Mouse (Mus musculus) embryonic facial prominence, embryonic 13.5 days (tissue): ENCODE data around the gene Plxna4. TPM values are rescaled to one million over a fixed set of nuclear protein-coding genes. Genes with fewer than 3 reads are reported as not detected.

Source experiments
- ATAC-seq: fragments of 200-750 bp; cut with Nextera tagmentation; 2 replicates; pipeline ENCODE4 v1.8.0; 2017; ENCODE audit warnings: low read depth; ENCODE audit not compliant: insufficient number of reproducible peaks, insufficient read depth, low FRiP score, low TSS enrichment
- H3K27ac ChIP-seq: fragments of 300-500 bp; sonication (generic); 2 replicates; pipeline ENCODE4 v1.5.1; 2015; ENCODE audit warnings: moderate library complexity, mild to moderate bottlenecking, inconsistent platforms
- H3K27me3 ChIP-seq: fragments of 300-500 bp; sonication (generic); 2 replicates; pipeline ENCODE4 v1.6.1; 2015; ENCODE audit warnings: mild to moderate bottlenecking, inconsistent platforms
- H3K36me3 ChIP-seq: fragments of 300-500 bp; sonication (generic); 2 replicates; pipeline ENCODE4 v1.6.1; 2015; ENCODE audit warnings: mild to moderate bottlenecking, inconsistent platforms
- H3K4me1 ChIP-seq: fragments of 300-500 bp; sonication (generic); 2 replicates; pipeline ENCODE4 v1.6.1; 2015; ENCODE audit warnings: inconsistent platforms
- H3K4me2 ChIP-seq: fragments of 300-500 bp; sonication (generic); 2 replicates; pipeline ENCODE4 v1.6.1; 2015; ENCODE audit warnings: moderate library complexity, mild to moderate bottlenecking, inconsistent platforms
- H3K4me3 ChIP-seq: fragments of 300-500 bp; sonication (generic); 2 replicates; pipeline ENCODE4 v1.5.1; 2015; ENCODE audit warnings: mild to moderate bottlenecking, inconsistent platforms
- H3K9ac ChIP-seq: fragments of 300-500 bp; sonication (generic); 2 replicates; pipeline ENCODE4 v1.6.1; 2015; ENCODE audit warnings: mild to moderate bottlenecking, inconsistent platforms
- H3K9me3 ChIP-seq: fragments of 300-500 bp; sonication (generic); 2 replicates; pipeline ENCODE4 v1.6.1; 2016; ENCODE audit warnings: inconsistent platforms
- WGBS: fragments of 180-500 bp; shearing (Covaris S2); methylation state at CpG from one replicate; pipeline ENCODE4 v1.1.7; 2015; ENCODE audit warnings: mixed read lengths; 5-methylcytosine and 5-hydroxymethylcytosine counted together
- polyA plus RNA-seq: library from polyadenylated mRNA; unstranded; fragments of >200 nt; fragmentation: Nextera tagmentation; extraction: Ambion mirVana; gene quantifications from 2 replicates; pipeline ENCODE4 v1.2.1, GENCODE M21; 2015

Gene Plxna4
- polyA plus RNA-seq, 1 experiment from 2014 or later: 4.0 TPM

DNA sequence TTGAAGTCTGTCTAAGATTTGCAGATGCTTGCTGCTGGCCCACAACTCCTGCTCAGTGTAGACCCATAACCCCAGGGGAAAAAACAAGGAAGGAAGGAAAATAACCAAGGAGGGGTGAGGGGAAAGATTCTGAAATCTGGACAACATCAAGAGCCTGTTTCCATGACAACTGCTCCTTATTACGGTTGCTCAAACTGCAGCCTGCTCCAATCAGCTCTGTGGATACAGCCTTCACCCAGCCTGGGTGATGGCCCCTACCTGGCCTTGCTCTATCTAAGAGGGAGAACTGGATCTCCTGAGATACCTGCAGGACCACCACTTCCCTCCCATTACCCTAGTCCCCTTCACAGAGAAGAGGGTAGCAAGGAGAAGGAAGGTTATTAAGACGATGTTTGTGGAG, 143.6 kb downstream of the Plxna4 start:
- no peaks in the 10 kb centered on the region for H3K27me3 ChIP-seq
- no peak overlapping the region for H3K9ac ChIP-seq
- no peak overlapping the region for H3K4me3 ChIP-seq
- 55% methylated on average over 2 of the region's 2 CpGs for WGBS
- no peak overlapping the region for H3K4me2 ChIP-seq
- peaks cover 10% of the 10 kb centered on the region; the same call in 1 of the 2 replicates for H3K4me1 ChIP-seq
- H3K9me3 ChIP-seq: no peaks in the 10 kb centered on the region
- H3K27ac ChIP-seq: no peak overlapping the region
- 0 out of 2 replicates have a peak, but pooled peaks have one; percentile 37 for ATAC-seq
- no peaks in the 10 kb centered on the region for H3K36me3 ChIP-seq

- no peak overlapping the region for H3K4me2 ChIP-seq
- H3K4me3 ChIP-seq: no peak overlapping the region
- no peaks in the 10 kb centered on the region for H3K27me3 ChIP-seq
- no peaks in the 10 kb centered on the region for H3K36me3 ChIP-seq
- H3K4me1 ChIP-seq: peaks cover 8% of the 10 kb centered on the region; the same call in 1 of the 2 replicates
- no peaks in the 10 kb centered on the region for H3K9me3 ChIP-seq
- H3K9ac ChIP-seq: no peak overlapping the region
- H3K27ac ChIP-seq: no peak overlapping the region
- WGBS: 71% methylated on average over 1 of the region's 1 CpGs
- ATAC-seq: no peak
Observed at GRCm38 (mm10) chr6:32443679-32444078, 144.3 kb downstream of the Plxna4 start.

DNA sequence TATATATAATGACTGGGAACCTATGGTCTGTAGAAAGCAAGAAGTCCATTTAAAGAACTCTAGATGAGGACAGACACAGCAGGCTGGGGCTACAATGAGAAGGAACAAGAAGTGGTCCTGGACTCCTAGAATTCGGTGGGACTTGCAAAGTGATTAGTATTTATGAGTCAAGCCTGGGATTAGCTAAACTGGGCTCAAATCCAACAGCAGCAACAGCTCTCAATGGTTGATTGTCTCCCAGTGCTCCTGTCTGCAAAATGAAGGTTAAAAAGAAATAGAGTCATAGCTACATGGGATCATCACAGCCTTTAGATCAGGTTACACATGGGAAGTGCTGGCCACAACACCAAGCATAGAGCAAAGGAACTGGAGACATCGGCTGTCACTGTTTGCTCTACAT, 148.6 kb downstream of the Plxna4 start:
- H3K27ac ChIP-seq: no peak overlapping the region
- WGBS: 85% methylated on average over 2 of the region's 2 CpGs
- no peaks in the 10 kb centered on the region for H3K9me3 ChIP-seq
- no peak overlapping the region for H3K9ac ChIP-seq
- no peak for ATAC-seq
- no peak overlapping the region for H3K4me3 ChIP-seq
- peaks cover 7% of the 10 kb centered on the region for H3K4me1 ChIP-seq
- no peaks in the 10 kb centered on the region for H3K27me3 ChIP-seq
- H3K36me3 ChIP-seq: no peaks in the 10 kb centered on the region
- H3K4me2 ChIP-seq: no peak overlapping the region

DNA sequence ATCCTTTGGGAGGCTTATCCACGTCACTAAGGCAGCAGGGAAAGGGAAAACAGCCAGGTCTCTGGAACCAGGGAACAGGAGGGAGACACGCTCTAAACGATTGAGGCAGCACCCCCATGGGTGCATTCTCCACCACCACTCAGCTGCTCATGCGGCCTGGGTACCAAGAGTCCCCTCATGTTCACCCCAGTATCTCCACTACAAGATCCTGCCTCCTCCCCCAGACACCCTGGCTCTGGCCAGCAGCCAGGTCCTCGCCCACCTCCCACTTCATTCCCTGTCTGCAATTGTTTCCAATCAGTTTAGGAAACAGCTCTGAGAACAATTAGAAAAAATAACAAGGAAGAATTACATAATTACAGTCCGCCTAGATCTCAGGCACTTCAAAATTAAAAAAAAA, 150.8 kb downstream of the Plxna4 start:
- Histone ChIP-seq H3K27ac (no peak overlapping the region), H3K27me3 (no peaks in the 10 kb centered on the region), H3K4me3 (no peak overlapping the region), H3K9me3 (no peaks in the 10 kb centered on the region), H3K9ac (no peak overlapping the region), H3K4me2 (no peak overlapping the region), H3K4me1 (peaks cover 7% of the 10 kb centered on the region), H3K36me3 (no peaks in the 10 kb centered on the region)
- 66% methylated on average over 6 of the region's 6 CpGs for WGBS
- no peak for ATAC-seq

- Histone ChIP-seq H3K27me3 (no peaks in the 10 kb centered on the region), H3K4me3 (no peak overlapping the region), H3K9ac (no peak overlapping the region), H3K4me1 (no peaks in the 10 kb centered on the region), H3K9me3 (no peaks in the 10 kb centered on the region), H3K36me3 (no peaks in the 10 kb centered on the region), H3K4me2 (no peak overlapping the region), H3K27ac (no peak overlapping the region)
- ATAC-seq: no peak
- 84% methylated on average over 2 of the region's 2 CpGs for WGBS
Observed at GRCm38 (mm10) chr6:32423124-32423523, 164.9 kb downstream of the Plxna4 start.

GRCm38 (mm10) chr6:32420610-32421009, 167.4 kb downstream of the Plxna4 start:
- ATAC-seq: no peak
- no peak overlapping the region for H3K4me2 ChIP-seq
- H3K4me3 ChIP-seq: no peak overlapping the region
- peaks cover 4% of the 10 kb centered on the region; the same call in 1 of the 2 replicates for H3K4me1 ChIP-seq
- no peak overlapping the region for H3K9ac ChIP-seq
- no peaks in the 10 kb centered on the region for H3K36me3 ChIP-seq
- no peaks in the 10 kb centered on the region for H3K9me3 ChIP-seq
- H3K27me3 ChIP-seq: no peaks in the 10 kb centered on the region
- 72% methylated on average over 3 of the region's 3 CpGs for WGBS
- H3K27ac ChIP-seq: no peak overlapping the region

- no peak overlapping the region for H3K27ac ChIP-seq
- H3K36me3 ChIP-seq: no peaks in the 10 kb centered on the region
- H3K4me3 ChIP-seq: no peak overlapping the region
- no peaks in the 10 kb centered on the region for H3K9me3 ChIP-seq
- WGBS: 67% methylated on average over 4 of the region's 4 CpGs
- ATAC-seq: no peak
- H3K4me1 ChIP-seq: peaks cover 4% of the 10 kb centered on the region; the same call in 1 of the 2 replicates
- H3K9ac ChIP-seq: no peak overlapping the region
- no peaks in the 10 kb centered on the region for H3K27me3 ChIP-seq
- H3K4me2 ChIP-seq: no peak overlapping the region
Observed at GRCm38 (mm10) chr6:32417351-32417750, 170.6 kb downstream of the Plxna4 start.

GRCm38 (mm10) chr6:32411325-32411724, 176.7 kb downstream of the Plxna4 start:
- H3K9me3 ChIP-seq: no peaks in the 10 kb centered on the region
- no peak for ATAC-seq
- no peaks in the 10 kb centered on the region for H3K36me3 ChIP-seq
- 78% methylated on average over 5 of the region's 5 CpGs for WGBS
- no peaks in the 10 kb centered on the region for H3K27me3 ChIP-seq
- H3K4me1 ChIP-seq: peaks cover 6% of the 10 kb centered on the region; the same call in 1 of the 2 replicates
- no peak overlapping the region for H3K4me2 ChIP-seq
- H3K27ac ChIP-seq: no peak overlapping the region
- no peak overlapping the region for H3K4me3 ChIP-seq
- no peak overlapping the region for H3K9ac ChIP-seq

DNA sequence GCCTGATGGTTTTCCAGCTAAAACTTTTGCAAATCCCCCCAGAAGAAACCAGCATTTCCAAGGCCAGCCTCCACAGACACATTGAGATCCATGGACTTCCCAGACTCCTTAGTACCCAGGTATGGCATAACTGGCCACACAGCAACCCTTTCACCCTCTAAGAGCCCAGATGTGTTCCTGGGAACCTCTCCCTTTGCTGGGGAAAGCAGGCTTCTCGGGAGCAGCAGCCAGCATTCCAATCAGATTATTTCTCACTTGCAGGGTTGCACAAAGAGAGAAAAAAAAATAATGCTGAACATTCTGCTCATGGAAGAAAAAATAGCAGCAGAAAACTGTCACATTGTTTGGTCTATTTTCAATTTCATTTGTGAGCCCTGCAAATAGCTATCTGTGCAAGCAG, 178.4 kb downstream of the Plxna4 start:
- 11% methylated on average over 1 of the region's 1 CpGs for WGBS
- peaks cover 6% of the 10 kb centered on the region; the same call in 1 of the 2 replicates for H3K4me1 ChIP-seq

GRCm38 (mm10) chr6:32407574-32408185, 180.3 kb downstream of the Plxna4 start:
- no peak for ATAC-seq
- no peak overlapping the region for H3K4me2 ChIP-seq
- no peaks in the 10 kb centered on the region for H3K27me3 ChIP-seq
- H3K36me3 ChIP-seq: no peaks in the 10 kb centered on the region
- 46% methylated on average over 8 of the region's 8 CpGs for WGBS
- H3K4me1 ChIP-seq: peaks cover 6% of the 10 kb centered on the region; the same call in 1 of the 2 replicates
- H3K9me3 ChIP-seq: no peaks in the 10 kb centered on the region
- H3K9ac ChIP-seq: no peak overlapping the region
- H3K4me3 ChIP-seq: no peak overlapping the region
- H3K27ac ChIP-seq: no peak overlapping the region

More for the DNA sequence above, 178.4 kb downstream of the Plxna4 start:
- Histone ChIP-seq H3K27ac (no peak overlapping the region), H3K4me3 (no peak overlapping the region), H3K27me3 (no peaks in the 10 kb centered on the region), H3K9ac (no peak overlapping the region), H3K9me3 (no peaks in the 10 kb centered on the region), H3K36me3 (no peaks in the 10 kb centered on the region), H3K4me2 (no peak overlapping the region)
- ATAC-seq: no peak

DNA sequence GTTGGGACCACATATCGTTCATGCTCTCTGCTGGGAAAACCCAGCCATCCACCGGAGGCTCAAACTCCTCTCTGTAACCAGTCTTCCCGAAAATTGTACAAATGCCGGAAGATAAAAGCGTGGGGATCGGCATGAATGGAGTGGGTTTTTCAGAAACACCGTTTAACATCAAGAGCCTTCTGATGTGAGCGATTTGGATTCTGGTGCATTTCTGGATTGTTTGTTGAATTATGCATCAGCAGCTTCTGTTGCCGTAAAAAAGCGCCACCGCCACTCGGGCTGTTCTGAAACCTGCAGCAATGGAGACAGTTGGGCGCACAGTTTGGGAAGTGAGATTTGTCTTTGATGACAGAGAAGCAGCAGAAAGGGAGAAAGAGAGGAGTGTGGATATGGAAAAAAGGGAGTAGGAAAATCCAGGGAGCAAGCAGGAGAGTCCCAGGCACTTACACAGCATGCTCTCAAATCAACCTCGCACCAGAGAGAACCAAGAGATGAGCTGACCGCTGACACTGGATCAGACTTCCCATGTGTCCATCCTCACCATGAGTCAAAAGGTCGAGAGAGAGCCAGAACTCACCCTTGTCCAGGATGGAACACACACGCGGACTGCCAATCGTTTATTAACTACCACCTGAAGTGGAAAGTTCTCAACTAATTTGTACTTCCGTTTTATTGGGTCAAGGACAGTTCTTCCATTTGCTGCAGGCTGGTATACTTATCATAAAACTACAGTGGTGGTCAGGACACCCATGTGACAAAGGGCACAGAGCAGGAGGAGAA, 181.5 kb downstream of the Plxna4 start:
- no peak overlapping the region for H3K4me3 ChIP-seq
- no peak overlapping the region for H3K9ac ChIP-seq
- H3K4me1 ChIP-seq: peaks cover 6% of the 10 kb centered on the region; the same call in 1 of the 2 replicates
- WGBS: 89% methylated on average over 20 of the region's 20 CpGs
- H3K27ac ChIP-seq: no peak overlapping the region
- H3K36me3 ChIP-seq: no peaks in the 10 kb centered on the region
- no peaks in the 10 kb centered on the region for H3K27me3 ChIP-seq
- H3K4me2 ChIP-seq: no peak overlapping the region
- no peaks in the 10 kb centered on the region for H3K9me3 ChIP-seq
- no peak for ATAC-seq
